Comparison of ENCODE assay signal across 21 mouse cellular contexts in genomic region chr17:87985916-87986315, GRCm38 (mm10). TPM values are rescaled to one million over a fixed set of nuclear protein-coding genes. Genes with fewer than 3 reads are reported as not detected.
A peak's percentile ranks its signal among the peaks of the same experiment; 100 is the strongest.
DNase-seq lines count a peak whose midpoint lies in the region; ATAC-seq and TF ChIP-seq lines count a peak whose summit lies in the region.
"Had no signal": no experiment of that assay in that cellular context is flagged by ENCODE, and none has a peak within 500 bp of the region (broad histone marks: within the 10 kb centered on the region; RNA-seq: fewer than 3 reads in every experiment).

No protein-coding gene starts in this region.

- TF ChIP-seq EP300 in liver, postnatal 0 days (IDR thresholded peaks at IDR 0.05; ENCODE audit: low read depth) = no peak
- TF ChIP-seq EP300 in ES-Bruce4 (IDR thresholded peaks at IDR 0.05; ENCODE audit: insufficient read depth, low read depth, low read length) = no peak

- TF ChIP-seq POLR2A in ES-Bruce4 (IDR thresholded peaks at IDR 0.05; ENCODE audit: insufficient read depth, low read length) = no peak
- TF ChIP-seq POLR2A in brain, embryonic 14.5 days (IDR thresholded peaks at IDR 0.05; ENCODE audit: borderline replicate concordance, extremely low read depth, insufficient read depth, insufficient read length, poor library complexity, severe bottlenecking) = no peak

- H3K9ac ChIP-seq in liver, embryonic 11.5 days (ENCODE audit: low read depth, low read length) = no peak overlapping the region
- no peak overlapping the region for H3K9ac ChIP-seq in liver, postnatal 0 days (replicated peaks)
- no peak overlapping the region for H3K9ac ChIP-seq in ES-Bruce4 (ENCODE audit: low read depth, poor library complexity, severe bottlenecking)
- H3K9ac ChIP-seq: embryonic facial prominence, embryonic 12.5 days; forebrain, embryonic 12.5 days; hindbrain, embryonic 13.5 days had no signal

- H3K27me3 ChIP-seq in heart, embryonic 10.5 days (ENCODE audit: insufficient read depth, poor library complexity, severe bottlenecking) = no peaks in the 10 kb centered on the region
- no peaks in the 10 kb centered on the region for H3K27me3 ChIP-seq in liver, embryonic 11.5 days (replicated peaks; ENCODE audit: control insufficient read depth, insufficient read depth, low read length)
- no peaks in the 10 kb centered on the region for H3K27me3 ChIP-seq in liver, postnatal 0 days (ENCODE audit: insufficient read depth, low read length)
- H3K27me3 ChIP-seq in ES-Bruce4 (ENCODE audit: control insufficient read depth, insufficient read depth, low read length, poor library complexity, severe bottlenecking) = no peaks in the 10 kb centered on the region
- H3K27me3 ChIP-seq: embryonic facial prominence, embryonic 12.5 days; forebrain, embryonic 12.5 days; hindbrain, embryonic 13.5 days; Patski had no signal

- H3K9me3 ChIP-seq in heart, embryonic 10.5 days = no peaks in the 10 kb centered on the region
- no peaks in the 10 kb centered on the region for H3K9me3 ChIP-seq in liver, embryonic 11.5 days (ENCODE audit: control insufficient read depth, low read length)
- no peaks in the 10 kb centered on the region for H3K9me3 ChIP-seq in liver, postnatal 0 days (ENCODE audit: low read length)
- H3K9me3 ChIP-seq in ES-Bruce4 (replicated peaks; ENCODE audit: control insufficient read depth, insufficient read depth, low read length, poor library complexity, severe bottlenecking) = no peaks in the 10 kb centered on the region
- H3K9me3 ChIP-seq: embryonic facial prominence, embryonic 12.5 days; forebrain, embryonic 12.5 days; hindbrain, embryonic 13.5 days had no signal

- WGBS in heart, embryonic 10.5 days = 87% methylated on average over 8 of the region's 8 CpGs
- WGBS in liver, embryonic 11.5 days = 89% methylated on average over 8 of the region's 8 CpGs
- WGBS in liver, postnatal 0 days (ENCODE audit: insufficient replicate concordance) = 90% methylated on average over 8 of the region's 8 CpGs

- H3K4me1 ChIP-seq in heart, embryonic 10.5 days = no peaks in the 10 kb centered on the region
- H3K4me1 ChIP-seq in liver, embryonic 11.5 days (replicated peaks; ENCODE audit: control insufficient read depth, insufficient read depth, low read length) = no peaks in the 10 kb centered on the region
- H3K4me1 ChIP-seq in liver, postnatal 0 days (ENCODE audit: insufficient read depth) = 0 out of 2 replicates have a peak, but pooled peaks cover under 1% of the 10 kb centered on the region
- peaks cover 2% of the 10 kb centered on the region for H3K4me1 ChIP-seq in ES-Bruce4 (ENCODE audit: control insufficient read depth, insufficient read depth, low read length)
- H3K4me1 ChIP-seq: embryonic facial prominence, embryonic 12.5 days; hindbrain, embryonic 13.5 days had no signal

- no peak for ATAC-seq in liver, embryonic 11.5 days (replicated peaks; ENCODE audit: low FRiP score)
- ATAC-seq in liver, postnatal 0 days = no peak
- ATAC-seq: activated CD4-positive, CD25-positive, alpha-beta regulatory T cell, adult 4 months; forebrain, embryonic 16.5 days; inflammation-experienced regulatory T-cells, adult 6 months; intestine, postnatal 0 days; Patski had no signal

- H3K4me2 ChIP-seq in liver, embryonic 11.5 days = no peak overlapping the region
- H3K4me2 ChIP-seq in liver, postnatal 0 days (ENCODE audit: low read depth, low read length) = no peak overlapping the region
- H3K4me2 ChIP-seq: embryonic facial prominence, embryonic 12.5 days; forebrain, embryonic 12.5 days; hindbrain, embryonic 13.5 days had no signal

- no peak overlapping the region for H3K4me3 ChIP-seq in heart, embryonic 10.5 days
- no peak overlapping the region for H3K4me3 ChIP-seq in liver, embryonic 11.5 days (ENCODE audit: low read depth, low read length)
- H3K4me3 ChIP-seq in liver, postnatal 0 days (ENCODE audit: low read depth, low read length) = no peak overlapping the region
- peak overlapping the region; percentile 19; the same call in 1 of the 2 replicates for H3K4me3 ChIP-seq in ES-Bruce4 (ENCODE audit: low read depth, low read length)
- H3K4me3 ChIP-seq: embryonic facial prominence, embryonic 12.5 days; forebrain, embryonic 12.5 days; hindbrain, embryonic 13.5 days had no signal

- TF ChIP-seq CTCF in liver, postnatal 0 days (IDR thresholded peaks at IDR 0.05; ENCODE audit: low read depth) = no peak
- TF ChIP-seq CTCF in ES-Bruce4 (IDR thresholded peaks at IDR 0.05; ENCODE audit: low read depth, low read length) = no peak
- TF ChIP-seq CTCF in brain, embryonic 14.5 days (IDR thresholded peaks at IDR 0.05; ENCODE audit: borderline replicate concordance, extremely low read depth, insufficient read depth, insufficient read length) = no peak

- H3K27ac ChIP-seq in heart, embryonic 10.5 days = no peak overlapping the region
- no peak overlapping the region for H3K27ac ChIP-seq in liver, embryonic 11.5 days (ENCODE audit: low read depth, low read length)
- H3K27ac ChIP-seq in liver, postnatal 0 days (ENCODE audit: low read depth) = no peak overlapping the region
- no peak overlapping the region for H3K27ac ChIP-seq in ES-Bruce4 (ENCODE audit: insufficient read depth, low read length)
- H3K27ac ChIP-seq: embryonic facial prominence, embryonic 12.5 days; forebrain, embryonic 12.5 days; hindbrain, embryonic 13.5 days had no signal

- peaks cover 85% of the 10 kb centered on the region for H3K36me3 ChIP-seq in heart, embryonic 10.5 days
- H3K36me3 ChIP-seq in liver, embryonic 11.5 days (ENCODE audit: control insufficient read depth, insufficient read depth, low read length) = peaks cover 48% of the 10 kb centered on the region
- H3K36me3 ChIP-seq in liver, postnatal 0 days (replicated peaks; ENCODE audit: insufficient read depth, low read length) = peaks cover 63% of the 10 kb centered on the region
- H3K36me3 ChIP-seq in ES-Bruce4 (ENCODE audit: control insufficient read depth, insufficient read depth, low read length, poor library complexity, severe bottlenecking) = peaks cover 99% of the 10 kb centered on the region

- DNase-seq in heart, adult 11 months = peak; percentile 74
- no peak for DNase-seq in heart, embryonic 10.5 days (ENCODE audit: low spot score)
- DNase-seq in liver, embryonic 11.5 days (ENCODE audit: low spot score) = peak; percentile 23
- no peak for DNase-seq in liver, postnatal 0 days
- peak; percentile 29 for DNase-seq in brain, embryonic 14.5 days (ENCODE audit: low read depth)
- no peak for DNase-seq in gastrocnemius, postnatal 25 days
- DNase-seq: adrenal gland, postnatal 14 days; cerebellum, adult 18-20 months; gastrocnemius, postnatal 10 days; heart, postnatal 10 days; heart, postnatal 4 days; kidney, adult 8-10 months had no signal

RNA-seq across cellular contexts. Expression of gene Msh6, which starts 11.1 kb away (rescaled TPM):
- polyA plus RNA-seq in heart, embryonic 10.5 days (2016; fragmentation: Nextera tagmentation; extraction: Ambion mirVana) = 53.6 and 58.1 TPM in 2 replicates
- 69.0 and 80.0 TPM in 2 replicates for polyA plus RNA-seq in liver, embryonic 11.5 days (2014; fragmentation: Nextera tagmentation; extraction: Ambion mirVana)
- 8.9 and 11.7 TPM in 2 replicates for polyA plus RNA-seq in liver, postnatal 0 days (2015; fragmentation: Nextera tagmentation; extraction: Ambion mirVana)
- polyA plus RNA-seq in ES-Bruce4 (2011; ENCODE audit: insufficient read depth, insufficient read length, low read depth, missing spikeins) = 421 and 452 TPM in 2 replicates
- polyA plus RNA-seq in brain, embryonic 14.5 days (2012; rRNA removed) = 14.0 and 19.8 TPM in 2 replicates
- total RNA-seq in gastrocnemius, postnatal 25 days (2021) = 1 to 10 TPM; 3.4 to 3.6 TPM

Comparison
In these comparisons a context has a peak if more than half of its experiments do, and no peak if none do; other contexts are left out.
1. DNase-seq: peak in heart, adult 11 months (single experiment), liver, embryonic 11.5 days (single experiment) and brain, embryonic 14.5 days (single experiment); none in heart, embryonic 10.5 days (single experiment), liver, postnatal 0 days (single experiment) and gastrocnemius, postnatal 25 days (single experiment).